Mouse (Mus musculus) B cell, adult 2 months (primary cell): ENCODE results near the gene Fanci.
A peak's percentile ranks its signal among the peaks of the same experiment; 100 is the strongest.

Experiments used
- DNase-seq, 2 experiments: peaks; one replicate each; pipeline ENCODE4 v3.0.0; 2022

Gene Fanci

DNA sequence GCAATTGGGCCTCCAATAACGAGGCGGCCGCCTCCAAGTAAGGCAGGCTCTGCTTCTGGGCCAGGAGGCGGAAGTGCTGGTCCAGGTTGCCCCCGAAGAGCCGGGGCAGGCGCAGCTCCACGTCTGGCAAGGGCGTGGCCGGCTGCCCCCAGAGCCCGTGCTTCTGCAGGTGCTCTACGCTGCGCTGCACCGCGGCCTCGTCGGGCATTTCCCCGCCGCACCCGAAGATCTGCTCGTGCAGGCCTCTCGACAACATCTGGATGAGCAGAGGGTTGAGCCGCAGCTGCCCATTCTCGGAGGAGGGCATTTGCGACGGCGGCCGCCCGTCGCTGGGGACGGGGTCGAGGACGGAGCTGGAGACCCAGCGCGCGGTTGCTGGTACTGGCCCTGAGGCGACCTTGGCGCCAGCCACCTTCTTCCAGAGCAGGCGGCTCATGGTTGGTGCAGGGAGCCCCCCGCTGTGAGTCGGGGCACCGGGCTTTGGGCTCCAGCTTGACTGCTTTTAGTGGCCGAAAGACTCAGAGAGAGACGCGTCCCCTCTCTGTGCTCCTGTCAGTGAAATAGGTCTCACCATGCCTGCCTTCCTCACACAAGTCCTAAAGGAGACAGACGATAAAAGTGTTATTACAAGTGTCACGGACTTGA, 73.2 kb downstream of the Fanci start:
- peak; percentile 18 to 21 for DNase-seq

DNA sequence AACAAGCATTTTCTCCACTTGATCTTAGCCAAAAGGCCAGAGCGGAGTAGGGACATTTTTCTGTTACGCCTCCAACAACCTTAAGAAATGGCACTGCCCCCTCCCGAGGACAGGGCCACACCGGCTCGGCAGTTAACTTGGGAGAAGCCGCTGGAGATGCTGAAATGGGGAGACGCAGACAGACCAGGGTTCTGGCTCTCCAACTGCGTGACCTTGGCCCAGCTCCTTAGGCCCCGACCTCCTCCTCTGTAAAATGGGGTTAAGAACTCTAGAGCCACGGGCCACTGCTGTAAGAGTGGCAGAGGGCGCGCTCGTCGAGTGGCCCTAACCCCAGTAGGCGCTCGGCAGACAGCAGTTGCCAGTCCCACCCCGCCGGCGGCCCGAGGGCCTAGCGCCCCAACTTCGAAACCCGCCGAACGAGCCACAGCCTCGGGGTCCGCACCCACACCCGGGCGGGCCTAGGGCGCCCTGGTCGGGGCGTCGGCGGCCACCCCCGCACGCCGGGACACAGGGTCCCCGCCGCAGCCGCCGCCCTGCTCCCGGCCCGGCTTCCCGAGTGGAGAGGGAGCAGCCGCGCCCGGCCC, 73.8 kb downstream of the Fanci start:
- peak in 1 of 2 experiments; percentile 71 for DNase-seq

GRCm38 (mm10) chr7:79466053-79466901, 74.5 kb downstream of the Fanci start, which contains the start of gene Polg:
Gene Polg, minus strand, starts transcription at chr7:79466362.
- peak; percentile 99 for DNase-seq

DNA sequence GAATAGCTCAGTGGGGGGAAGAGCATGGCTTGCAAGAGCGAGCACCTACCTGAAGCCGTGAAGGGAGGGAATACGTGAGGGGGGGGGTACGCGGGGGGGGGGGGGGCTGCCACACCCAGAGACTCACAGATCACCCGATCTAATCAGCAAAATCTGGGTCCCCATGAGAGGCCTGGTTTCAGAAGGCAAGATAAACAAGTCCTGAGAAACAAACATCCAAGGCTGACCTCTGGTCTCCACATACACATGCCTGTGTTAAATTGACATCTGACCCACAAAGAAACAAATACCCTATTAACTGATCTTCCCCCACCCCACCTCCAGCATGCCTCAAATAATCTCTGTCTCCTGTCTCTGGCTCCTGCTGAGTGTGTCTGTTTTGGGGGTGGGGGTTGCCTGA, 76.2 kb downstream of the Fanci start:
- peak in 1 of 2 experiments; percentile 21 for DNase-seq

DNA sequence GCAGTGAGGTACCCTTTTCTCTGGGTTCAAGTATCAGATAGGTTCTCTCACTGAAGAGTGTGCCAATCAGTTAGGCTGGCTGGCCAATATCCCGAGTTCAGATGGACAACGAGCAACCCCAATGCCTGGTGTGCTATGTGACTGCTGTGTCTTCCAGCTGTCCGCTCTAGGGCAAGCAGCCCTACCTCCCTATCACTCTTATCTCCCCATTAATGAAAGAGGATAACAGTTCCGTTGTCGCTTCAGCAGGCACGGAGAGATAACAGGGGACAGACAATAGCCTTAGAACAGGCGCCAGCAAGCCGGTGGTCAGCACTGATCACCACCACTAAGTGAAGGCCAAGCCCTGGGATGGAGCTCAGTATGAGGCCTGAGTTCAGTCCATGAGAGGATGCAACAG, 77.3 kb downstream of the Fanci start:
- DNase-seq, result no peak

- DNase-seq, result no peak
Measured at GRCm38 (mm10) chr7:79469766-79470165, 78.0 kb downstream of the Fanci start.

DNA sequence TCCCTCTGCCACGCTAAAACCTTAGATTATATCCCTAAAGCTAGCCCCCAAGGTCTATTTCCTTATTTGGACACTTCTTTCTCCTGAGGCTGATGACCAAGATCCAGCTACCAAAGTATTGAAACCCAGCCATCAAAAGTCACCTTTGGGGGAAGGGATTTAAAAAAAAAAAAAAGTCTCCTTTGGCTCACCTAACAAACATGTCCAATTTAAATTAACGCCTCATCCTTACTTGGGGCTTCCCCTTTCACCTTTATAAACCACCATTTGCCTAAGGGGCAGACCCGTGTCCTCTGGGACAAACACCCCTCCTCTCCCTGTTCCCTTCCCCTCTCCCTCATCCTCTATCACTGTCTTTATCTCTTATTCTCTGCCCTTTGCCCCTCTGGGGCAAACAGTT, 79.0 kb downstream of the Fanci start:
- DNase-seq, result no peak

- no peak for DNase-seq
Measured at GRCm38 (mm10) chr7:79471436-79471835, 79.7 kb downstream of the Fanci start.

DNA sequence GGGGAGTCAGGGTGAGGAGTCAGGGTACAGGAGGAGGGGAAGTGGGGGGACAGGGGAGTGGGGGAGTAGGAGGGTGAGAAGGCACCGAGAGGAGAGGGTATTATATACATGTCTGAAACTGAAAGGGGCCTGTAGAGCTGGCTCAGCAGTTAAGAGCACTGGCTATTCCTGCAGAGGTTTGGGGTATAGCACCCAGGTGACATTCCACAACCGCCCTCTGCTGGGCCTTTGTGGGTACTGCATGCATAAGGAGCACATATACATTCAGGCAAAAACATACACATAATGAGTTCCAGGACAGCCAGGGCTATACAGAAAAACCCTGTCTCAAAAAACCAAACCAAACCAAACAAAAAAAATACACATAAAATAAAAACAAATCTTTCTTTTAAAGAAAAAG, 81.1 kb downstream of the Fanci start:
- peak; percentile 29 to 50 for DNase-seq

DNA sequence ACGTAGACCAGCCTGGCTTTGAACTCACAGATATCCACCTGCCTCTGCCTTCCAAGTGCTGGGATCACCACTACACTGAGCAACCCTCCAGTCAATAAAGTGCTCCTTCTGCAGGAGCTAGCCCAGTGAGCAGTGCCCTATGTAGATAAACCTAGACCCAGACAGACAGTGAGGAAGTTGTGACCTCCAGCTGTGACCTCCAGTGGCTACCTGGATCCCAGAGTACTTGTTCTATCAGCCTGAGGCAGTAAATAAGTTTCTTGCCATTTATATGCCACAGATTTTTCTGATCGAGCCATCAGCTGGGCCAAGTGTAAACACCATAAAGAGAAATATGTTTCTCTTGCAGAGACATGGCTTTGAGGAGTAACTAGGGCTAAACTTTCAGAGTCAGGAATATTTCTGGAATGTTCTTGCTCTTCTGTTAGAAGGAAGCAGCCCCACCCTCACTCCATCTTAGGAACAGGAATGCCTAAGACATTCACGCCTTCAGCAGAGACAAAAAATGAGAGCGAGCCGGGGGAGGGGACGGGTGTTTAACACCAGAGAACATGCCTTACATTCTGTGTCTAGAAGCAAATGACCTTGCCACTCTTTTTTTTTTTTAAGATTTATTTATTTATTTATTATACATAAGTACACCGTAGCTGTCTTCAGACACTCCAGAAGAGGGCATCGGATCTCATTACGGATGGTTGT, 81.9 kb downstream of the Fanci start:
- DNase-seq, result no peak

DNA sequence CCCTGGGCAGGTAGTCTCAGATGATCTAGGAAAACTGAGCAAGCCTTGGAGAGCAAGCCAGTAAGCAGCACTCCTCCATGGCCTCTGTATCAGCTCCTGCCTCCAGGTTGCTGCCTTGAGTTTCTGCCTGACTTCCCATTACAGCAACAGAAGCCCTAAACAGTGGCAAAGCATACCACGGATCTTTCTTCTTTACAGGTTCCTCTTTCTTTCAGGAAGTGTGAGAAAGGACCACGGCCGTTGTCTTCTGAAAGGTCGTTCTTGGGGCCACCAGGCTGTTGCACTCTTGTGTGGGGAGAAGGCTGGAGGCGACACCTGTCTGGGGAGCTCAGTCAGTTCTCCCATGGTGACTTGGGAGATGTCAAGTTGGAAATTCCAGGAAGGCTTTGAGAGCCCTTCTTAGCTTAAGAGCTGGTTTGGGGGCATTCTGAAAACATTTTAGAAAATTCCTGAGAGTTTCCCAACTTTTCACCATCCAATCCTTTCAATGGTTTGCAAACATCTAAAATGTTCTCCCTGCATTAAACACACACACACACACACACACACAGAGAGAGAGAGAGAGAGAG, 83.2 kb downstream of the Fanci start:
- DNase-seq, result no peak

DNA sequence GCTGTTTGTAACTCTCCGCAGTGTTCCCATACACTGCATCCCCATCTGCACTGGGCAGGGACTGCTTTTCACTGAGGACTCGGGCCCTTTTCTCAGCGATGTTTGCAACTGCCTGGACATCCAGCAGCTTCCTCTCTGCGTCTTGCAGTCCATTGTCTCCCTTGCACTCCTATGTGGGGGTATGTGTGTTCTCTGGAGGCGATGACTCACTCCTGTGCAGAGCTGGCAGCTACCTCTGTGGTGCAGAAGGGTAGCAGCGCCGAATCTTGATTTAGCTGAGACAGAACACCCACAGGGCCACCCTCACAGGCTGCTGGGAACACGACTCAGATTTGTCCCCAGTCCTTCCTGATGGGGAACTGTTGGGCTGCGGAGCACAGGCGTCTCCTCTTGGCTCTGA, 94.8 kb downstream of the Fanci start:
- DNase-seq, result no peak

- peak; percentile 59 to 65 for DNase-seq
Measured at GRCm38 (mm10) chr7:79493915-79494314, 102.2 kb downstream of the Fanci start.

DNA sequence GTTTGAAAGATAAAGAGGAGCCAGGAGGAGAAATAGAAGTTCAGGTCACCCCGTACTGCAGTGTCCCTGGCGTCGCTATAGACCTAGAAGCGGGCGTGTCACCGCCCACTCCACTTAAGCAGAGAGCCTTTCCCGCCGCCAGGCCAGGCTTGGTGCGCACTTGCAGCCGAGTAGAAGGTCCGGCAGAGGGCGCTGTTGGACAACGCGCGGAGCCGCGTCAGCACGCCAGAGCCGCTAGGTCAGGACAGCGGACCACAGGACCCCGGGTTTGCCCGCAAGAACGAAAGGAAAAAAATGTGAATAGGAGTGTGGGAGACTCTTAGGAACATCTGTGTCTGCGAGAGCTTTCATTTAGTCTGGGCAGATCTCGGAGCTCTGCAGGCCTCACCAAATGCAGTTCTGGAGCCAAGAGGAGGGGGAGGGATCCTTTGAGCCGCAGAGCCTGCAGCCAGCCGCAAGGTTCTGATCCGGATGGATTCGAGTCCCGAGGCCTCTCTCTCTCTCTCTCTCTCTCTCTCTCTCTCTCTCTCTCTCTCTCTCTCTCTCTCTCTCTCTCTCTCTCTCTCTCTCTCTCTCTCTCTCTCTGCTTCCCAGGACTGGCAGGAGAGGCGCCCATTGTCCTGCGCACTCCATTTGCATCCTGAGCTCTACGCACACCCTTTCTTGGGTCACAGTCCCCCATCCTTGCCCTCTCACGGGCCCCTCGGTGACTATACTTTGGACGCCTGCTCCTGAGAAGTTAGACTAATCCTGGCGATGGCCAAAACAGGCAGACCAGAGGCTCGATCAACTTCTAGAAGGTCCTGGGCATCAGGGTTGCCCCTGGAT, 104.5 kb downstream of the Fanci start:
- peak; percentile 86 to 87 for DNase-seq

DNA sequence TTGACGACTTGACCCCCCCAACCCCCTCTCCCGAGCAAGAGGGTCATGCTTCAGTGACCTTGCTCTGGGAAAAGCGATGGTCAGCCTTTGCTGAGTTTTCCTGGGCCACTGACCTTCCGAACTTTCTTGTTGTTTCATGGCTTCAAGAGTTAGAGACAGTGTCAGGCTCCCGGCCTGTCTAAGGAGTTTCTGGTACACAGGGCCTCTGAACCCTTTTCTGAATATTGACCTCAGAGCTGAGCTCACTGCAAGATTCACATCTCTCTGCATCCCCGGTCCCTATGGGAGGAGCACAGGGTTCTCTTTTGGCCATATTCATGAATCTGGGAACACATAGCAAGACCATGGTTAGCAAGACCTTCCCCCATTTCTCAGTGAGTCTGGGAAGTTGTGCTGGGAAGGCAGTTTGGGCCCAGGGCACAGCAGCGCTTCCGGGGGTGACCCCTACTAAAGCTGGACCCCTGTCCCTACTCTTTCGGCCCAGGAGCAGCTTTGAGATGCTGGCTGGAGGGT, 105.1 kb downstream of the Fanci start:
- DNase-seq, result no peak

GRCm38 (mm10) chr7:79497701-79498115, 106.0 kb downstream of the Fanci start:
- no peak for DNase-seq

DNA sequence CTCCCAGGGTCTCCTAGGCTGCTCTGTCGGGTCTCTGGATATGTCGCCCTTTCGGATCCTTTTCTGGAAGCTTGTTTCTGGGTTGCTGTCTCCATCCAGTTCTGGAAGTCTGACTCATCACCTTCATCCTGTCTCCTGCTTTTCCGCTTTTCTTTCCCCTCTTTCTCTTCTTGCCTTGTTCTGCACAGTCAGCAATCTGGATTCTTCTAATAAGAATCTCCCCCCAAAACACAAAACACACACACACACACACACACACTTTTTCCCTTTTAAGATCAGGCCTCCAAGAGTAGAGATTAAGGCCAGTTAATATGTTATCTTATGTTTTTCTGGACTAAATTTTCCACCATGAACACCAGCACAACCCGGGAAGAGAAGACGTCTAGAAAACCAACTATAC, 106.6 kb downstream of the Fanci start:
- DNase-seq, result no peak

GRCm38 (mm10) chr7:79498965-79499595, 107.4 kb downstream of the Fanci start:
- peak; percentile 64 to 65 for DNase-seq
